Comparison of ENCODE assay signal across 2 mouse cellular contexts in genomic region chr5:105199149-105199548, GRCm38 (mm10). TPM values are rescaled to one million over a fixed set of nuclear protein-coding genes. Genes with fewer than 3 reads are reported as not detected.
"Had no signal": no experiment of that assay in that cellular context is flagged by ENCODE, and none has a peak within 500 bp of the region (broad histone marks: within the 10 kb centered on the region; RNA-seq: fewer than 3 reads in every experiment).

No protein-coding gene starts in this region.

RNA-seq across cellular contexts. Expression of gene Gbp10, which starts 40.2 kb away (rescaled TPM):
- polyA plus RNA-seq: neural tube, embryonic 14.5 days; stomach, embryonic 14.5 days had no signal

RNA-seq across cellular contexts. Expression of gene Gbp8, which starts 59.8 kb away (rescaled TPM):
- polyA plus RNA-seq: neural tube, embryonic 14.5 days had no signal
